ENCODE assay signal across 8 mouse cellular contexts in genomic region chr1:136626141-136626540, GRCm38 (mm10). TPM values are rescaled to one million over a fixed set of nuclear protein-coding genes. Genes with fewer than 3 reads are reported as not detected.
DNase-seq lines count a peak whose midpoint lies in the region; ATAC-seq and TF ChIP-seq lines count a peak whose summit lies in the region.

No protein-coding gene starts in this region.

- peak overlapping the region; percentile 78 for H3K4me2 ChIP-seq in kidney, embryonic 14.5 days (replicated peaks; ENCODE audit: low read depth, low read length)
- peak overlapping the region; percentile 85 for H3K4me2 ChIP-seq in hindbrain, embryonic 14.5 days (replicated peaks)
- H3K4me2 ChIP-seq in midbrain, embryonic 16.5 days (ENCODE audit: low read length), result peak overlapping the region; percentile 91

- no peak overlapping the region for H3K27ac ChIP-seq in kidney, embryonic 14.5 days (ENCODE audit: low read depth, low read length)
- H3K27ac ChIP-seq in hindbrain, embryonic 14.5 days, result no peak overlapping the region
- no peak overlapping the region for H3K27ac ChIP-seq in midbrain, embryonic 16.5 days (ENCODE audit: low read length)

- peak overlapping the region; percentile 91 for H3K4me3 ChIP-seq in kidney, embryonic 14.5 days (ENCODE audit: low read length)
- peak overlapping the region; percentile 92 for H3K4me3 ChIP-seq in hindbrain, embryonic 14.5 days (replicated peaks; ENCODE audit: low read length)
- peak overlapping the region; percentile 93 for H3K4me3 ChIP-seq in midbrain, embryonic 16.5 days (ENCODE audit: low read depth, low read length)

- TF ChIP-seq POLR2A in brain, embryonic 14.5 days (IDR thresholded peaks at IDR 0.05; ENCODE audit: borderline replicate concordance, extremely low read depth, insufficient read depth, insufficient read length, poor library complexity, severe bottlenecking), result no peak

- no peak for DNase-seq in kidney, postnatal 14 days
- peak; percentile 5 for DNase-seq in brain, embryonic 14.5 days (ENCODE audit: low read depth)
- no peak for DNase-seq in hindbrain, embryonic 14.5 days (ENCODE audit: low spot score)
- DNase-seq in ovary, postnatal 36 days (ENCODE audit: low spot score), result no peak
- no peak for DNase-seq in right cerebral cortex, postnatal 4 days
- no peak for DNase-seq in c-Kit-positive CD71-positive TER-119-positive erythroid progenitor cells, embryonic 14.5 days (ENCODE audit: low spot score)

- H3K27me3 ChIP-seq in kidney, embryonic 14.5 days (ENCODE audit: control insufficient read depth, insufficient read depth, low read length), result no peaks in the 10 kb centered on the region
- no peaks in the 10 kb centered on the region for H3K27me3 ChIP-seq in hindbrain, embryonic 14.5 days (ENCODE audit: control insufficient read depth, insufficient read depth, low read length)
- H3K27me3 ChIP-seq in midbrain, embryonic 16.5 days (ENCODE audit: control insufficient read depth, insufficient read depth, low read depth, low read length), result no peaks in the 10 kb centered on the region

- 81% methylated on average over 7 of the region's 7 CpGs for WGBS in kidney, embryonic 14.5 days
- 87% methylated on average over 7 of the region's 7 CpGs for WGBS in hindbrain, embryonic 14.5 days
- 90% methylated on average over 7 of the region's 7 CpGs for WGBS in midbrain, embryonic 16.5 days

- peaks cover 20% of the 10 kb centered on the region for H3K36me3 ChIP-seq in kidney, embryonic 14.5 days (ENCODE audit: control insufficient read depth, insufficient read depth, low read length)
- peaks cover 31% of the 10 kb centered on the region for H3K36me3 ChIP-seq in hindbrain, embryonic 14.5 days (replicated peaks; ENCODE audit: control insufficient read depth, insufficient read depth)
- H3K36me3 ChIP-seq in midbrain, embryonic 16.5 days (ENCODE audit: control insufficient read depth, insufficient read depth, low read length), result peaks cover 18% of the 10 kb centered on the region

- H3K4me1 ChIP-seq in kidney, embryonic 14.5 days (ENCODE audit: control insufficient read depth, insufficient read depth, low read length), result peaks cover 26% of the 10 kb centered on the region
- peaks cover 37% of the 10 kb centered on the region for H3K4me1 ChIP-seq in hindbrain, embryonic 14.5 days (replicated peaks; ENCODE audit: control insufficient read depth, insufficient read depth, low read length)
- peaks cover 36% of the 10 kb centered on the region for H3K4me1 ChIP-seq in midbrain, embryonic 16.5 days (ENCODE audit: control insufficient read depth, insufficient read depth, low read length)

- no peak for ATAC-seq in kidney, embryonic 14.5 days (ENCODE audit: low FRiP score, low TSS enrichment)
- no peak for ATAC-seq in hindbrain, embryonic 14.5 days (ENCODE audit: low FRiP score)
- no peak for ATAC-seq in midbrain, embryonic 16.5 days

- no peaks in the 10 kb centered on the region for H3K9me3 ChIP-seq in kidney, embryonic 14.5 days (ENCODE audit: control insufficient read depth, low read length)
- no peaks in the 10 kb centered on the region for H3K9me3 ChIP-seq in hindbrain, embryonic 14.5 days (ENCODE audit: control insufficient read depth, low read length)
- no peaks in the 10 kb centered on the region for H3K9me3 ChIP-seq in midbrain, embryonic 16.5 days (replicated peaks; ENCODE audit: control insufficient read depth, low read length, poor library complexity, severe bottlenecking)

- TF ChIP-seq CTCF in brain, embryonic 14.5 days (IDR thresholded peaks at IDR 0.05; ENCODE audit: borderline replicate concordance, extremely low read depth, insufficient read depth, insufficient read length), result no peak

- H3K9ac ChIP-seq in kidney, embryonic 14.5 days (ENCODE audit: low read depth, low read length), result no peak overlapping the region; the same call in 1 of the 2 replicates
- peak overlapping the region; percentile 97 for H3K9ac ChIP-seq in hindbrain, embryonic 14.5 days
- H3K9ac ChIP-seq in midbrain, embryonic 16.5 days (ENCODE audit: low read depth, low read length), result 0 out of 2 replicates have a peak overlapping the region, but pooled peaks have one; percentile 95

RNA-seq across cellular contexts. Expression of gene Zfp281, which starts 1.4 kb away (rescaled TPM):
- 20.0 and 26.1 TPM in 2 replicates for polyA plus RNA-seq in kidney, embryonic 14.5 days (2014; fragmentation: Nextera tagmentation; extraction: Ambion mirVana)
- polyA plus RNA-seq in brain, embryonic 14.5 days (2012; rRNA removed), result 10.3 and 14.5 TPM in 2 replicates
- 23.4 and 24.6 TPM in 2 replicates for polyA plus RNA-seq in hindbrain, embryonic 14.5 days (2014; fragmentation: Nextera tagmentation; extraction: Ambion mirVana)
- 20.8 and 24.5 TPM in 2 replicates for polyA plus RNA-seq in midbrain, embryonic 16.5 days (2015; fragmentation: Nextera tagmentation; extraction: Ambion mirVana)
